Mouse (Mus musculus): ENCODE measurements at regions not wholly inside any gene's neighbourhood (a gene's known extent, or its start where the extent isn't known, plus 50 kb on each side); places are given as distances from the start of the nearest gene placed in this dataset.
"Not testable (repeated sequence)": the region's sequence is repeated elsewhere in the genome, so short reads cannot be mapped to it uniquely, and the experiment has no call there.

DNA sequence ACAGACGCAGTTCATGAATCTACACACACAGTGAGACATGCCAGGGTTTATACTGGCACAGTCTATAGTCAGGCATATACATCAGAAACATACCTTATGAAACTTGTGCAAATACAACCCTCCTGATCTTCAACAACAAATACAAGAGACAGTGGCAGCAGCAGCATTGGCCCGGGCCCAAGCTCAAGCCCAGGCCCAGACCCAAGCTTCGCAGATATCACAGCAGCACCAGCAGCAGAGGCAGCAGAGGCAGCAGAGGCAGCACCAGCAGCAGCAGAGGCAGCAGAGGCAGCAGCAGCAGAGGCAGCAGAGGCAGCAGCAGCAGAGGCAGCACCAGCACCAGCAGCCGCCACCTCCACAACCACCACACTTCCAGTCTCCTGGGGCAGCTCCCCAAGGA lies 80.0 kb downstream of the Samd9l start:
- no peaks in the 10 kb centered on the region for H3K4me1 ChIP-seq
- H3K27ac ChIP-seq = no peak overlapping the region
- no peaks in the 10 kb centered on the region for H3K36me3 ChIP-seq
- WGBS (ENCODE audit: insufficient replicate concordance) = 61% methylated on average over 4 of the region's 4 CpGs
- no peak overlapping the region for H3K9ac ChIP-seq
- H3K27me3 ChIP-seq (replicated peaks) = no peaks in the 10 kb centered on the region
- H3K4me2 ChIP-seq = no peak overlapping the region
- no peak for ATAC-seq
- H3K9me3 ChIP-seq (replicated peaks) = no peaks in the 10 kb centered on the region
- no peak overlapping the region for H3K4me3 ChIP-seq

- H3K4me1 ChIP-seq; H3K36me3 ChIP-seq; H3K9me3 ChIP-seq (replicated peaks); H3K27ac ChIP-seq; H3K27me3 ChIP-seq (replicated peaks); H3K4me3 ChIP-seq; H3K9ac ChIP-seq: not testable (repeated sequence)
- peak; percentile 60; the same call in 1 of the 2 replicates for ATAC-seq
- peak overlapping the region; percentile 1; the same call in 1 of the 2 replicates for H3K4me2 ChIP-seq
- 14% methylated on average over 11 of the region's 11 CpGs for WGBS (ENCODE audit: insufficient replicate concordance)
These were observed 91.7 kb downstream of the Samd9l start for GRCm38 (mm10) chr6:3307598-3308220.

DNA sequence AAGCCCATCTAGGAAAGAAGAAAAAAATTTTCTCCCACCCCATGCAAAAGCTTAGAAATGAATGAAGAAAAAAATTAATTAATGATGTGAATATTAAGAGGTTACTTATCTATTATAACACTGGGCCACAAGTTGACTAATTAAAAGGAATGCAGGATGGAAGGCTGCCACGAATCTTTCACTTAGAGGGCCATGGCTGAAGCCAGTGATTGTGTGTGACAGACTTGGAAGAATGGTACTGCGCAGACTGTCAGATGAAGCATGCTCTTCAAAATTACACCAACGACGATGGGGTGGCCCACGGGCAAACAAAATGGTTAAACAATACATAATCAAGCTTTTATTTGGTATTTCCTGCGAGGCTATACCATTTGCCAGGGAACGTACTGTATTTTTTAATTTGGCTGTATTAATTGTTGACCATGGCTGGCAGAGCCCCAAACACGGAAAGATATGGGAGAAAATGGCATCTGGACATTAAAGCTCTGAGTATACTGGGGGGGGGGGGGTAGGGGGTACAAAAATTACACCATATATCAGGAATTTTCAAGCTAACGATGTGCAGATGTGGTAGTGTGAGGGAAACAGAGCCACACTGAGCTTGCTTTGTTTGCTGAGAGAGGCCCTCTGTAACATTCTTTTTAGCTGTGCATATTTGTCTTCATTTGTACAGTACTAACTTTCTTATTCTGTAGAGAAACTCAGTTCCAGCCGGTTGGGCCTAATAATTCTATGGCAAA lies 94.3 kb downstream of the Samd9l start:
- not testable (repeated sequence) for H3K9me3 ChIP-seq (replicated peaks); H3K4me2 ChIP-seq; H3K36me3 ChIP-seq; H3K4me1 ChIP-seq; H3K4me3 ChIP-seq; ATAC-seq; H3K27me3 ChIP-seq (replicated peaks); H3K9ac ChIP-seq; H3K27ac ChIP-seq
- 66% methylated on average over 10 of the region's 10 CpGs for WGBS (ENCODE audit: insufficient replicate concordance)

DNA sequence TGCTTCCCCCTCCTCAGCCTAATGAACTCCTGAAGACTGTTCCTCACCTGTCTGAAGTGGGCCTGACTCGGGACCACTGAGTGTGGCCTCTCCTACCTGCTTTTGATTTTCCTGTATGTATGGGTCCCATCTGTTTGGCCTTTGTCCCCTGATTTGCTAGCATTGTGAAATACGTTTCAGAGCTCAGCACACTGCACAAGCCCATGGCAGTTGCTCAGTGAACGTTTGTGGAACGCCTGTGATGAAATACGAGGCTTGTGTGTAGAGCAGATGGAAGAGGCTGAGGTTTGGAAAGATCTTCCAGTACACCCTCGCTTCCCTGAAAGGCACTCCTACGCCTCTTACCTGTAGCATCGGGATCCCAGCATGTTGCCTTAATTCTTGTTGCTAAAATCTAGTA lies 106.1 kb downstream of the Samd9l start:
- WGBS (ENCODE audit: insufficient replicate concordance) = 52% methylated on average over 8 of the region's 8 CpGs
- not testable (repeated sequence) for H3K9ac ChIP-seq; H3K4me1 ChIP-seq; H3K27ac ChIP-seq; H3K36me3 ChIP-seq; H3K4me2 ChIP-seq; ATAC-seq; H3K27me3 ChIP-seq (replicated peaks); H3K9me3 ChIP-seq (replicated peaks); H3K4me3 ChIP-seq

DNA sequence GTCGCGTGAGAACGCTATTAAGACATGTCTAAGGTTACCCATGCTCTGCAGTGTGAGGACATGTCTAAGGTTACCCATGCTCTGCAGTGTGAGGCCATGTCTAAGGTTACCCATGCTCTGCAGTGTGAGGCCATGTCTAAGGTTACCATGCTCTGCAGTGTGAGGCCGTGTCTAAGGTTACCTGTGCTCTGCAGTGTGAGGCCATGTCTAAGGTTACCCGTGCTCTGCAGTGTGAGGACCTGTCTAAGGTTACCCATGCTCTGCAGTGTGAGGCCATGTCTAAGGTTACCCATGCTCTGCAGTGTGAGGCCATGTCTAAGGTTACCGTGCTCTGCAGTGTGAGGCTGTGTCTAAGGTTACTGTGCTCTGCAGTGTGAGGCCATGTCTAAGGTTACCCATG lies 107.4 kb downstream of the Samd9l start:
- 84% methylated on average over 6 of the region's 6 CpGs for WGBS (ENCODE audit: insufficient replicate concordance)
- not testable (repeated sequence) for ATAC-seq; H3K9me3 ChIP-seq (replicated peaks); H3K4me3 ChIP-seq; H3K36me3 ChIP-seq; H3K9ac ChIP-seq; H3K27ac ChIP-seq; H3K4me2 ChIP-seq; H3K4me1 ChIP-seq; H3K27me3 ChIP-seq (replicated peaks)

- ATAC-seq = not testable (repeated sequence)
- WGBS (ENCODE audit: insufficient replicate concordance) = 59% methylated on average over 4 of the region's 4 CpGs
These were observed 130.6 kb downstream of the Samd9l start for GRCm38 (mm10) chr6:3268726-3269125.

DNA sequence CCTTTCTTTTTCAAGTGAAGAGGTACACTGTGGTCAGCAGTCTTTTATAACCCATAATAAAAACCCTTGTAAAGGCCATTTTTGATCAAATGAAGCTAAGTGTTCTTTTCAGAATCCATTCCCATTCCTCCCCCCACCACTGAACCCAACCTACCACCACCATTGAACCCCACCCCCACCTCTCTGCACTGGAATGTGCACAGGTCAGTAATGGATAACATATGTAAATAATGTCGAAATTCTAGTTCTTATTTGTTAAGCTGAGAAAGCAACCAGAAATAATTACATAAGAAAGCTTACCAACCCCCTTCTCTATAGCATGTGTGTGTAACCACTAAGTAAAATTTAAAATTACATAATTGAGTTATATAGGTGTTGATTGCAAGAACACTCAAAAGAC lies 133.9 kb downstream of the Samd9l start:
- not testable (repeated sequence) for H3K27me3 ChIP-seq (replicated peaks); H3K27ac ChIP-seq; H3K4me2 ChIP-seq; H3K9ac ChIP-seq; H3K4me3 ChIP-seq; H3K4me1 ChIP-seq; H3K9me3 ChIP-seq (replicated peaks); H3K36me3 ChIP-seq
- ATAC-seq = peak; percentile 52
- 42% methylated on average over 1 of the region's 1 CpGs for WGBS (ENCODE audit: insufficient replicate concordance)

More at GRCm38 (mm10) chr6:3268726-3269125, 130.6 kb downstream of the Samd9l start:
- H3K27ac ChIP-seq; H3K4me2 ChIP-seq; H3K9me3 ChIP-seq (replicated peaks); H3K9ac ChIP-seq; H3K4me3 ChIP-seq; H3K4me1 ChIP-seq; H3K27me3 ChIP-seq (replicated peaks); H3K36me3 ChIP-seq: not testable (repeated sequence)

Measured in liver, embryonic 12.5 days (tissue).